ENCODE assay signal across 8 mouse cellular contexts in the genomic region with DNA sequence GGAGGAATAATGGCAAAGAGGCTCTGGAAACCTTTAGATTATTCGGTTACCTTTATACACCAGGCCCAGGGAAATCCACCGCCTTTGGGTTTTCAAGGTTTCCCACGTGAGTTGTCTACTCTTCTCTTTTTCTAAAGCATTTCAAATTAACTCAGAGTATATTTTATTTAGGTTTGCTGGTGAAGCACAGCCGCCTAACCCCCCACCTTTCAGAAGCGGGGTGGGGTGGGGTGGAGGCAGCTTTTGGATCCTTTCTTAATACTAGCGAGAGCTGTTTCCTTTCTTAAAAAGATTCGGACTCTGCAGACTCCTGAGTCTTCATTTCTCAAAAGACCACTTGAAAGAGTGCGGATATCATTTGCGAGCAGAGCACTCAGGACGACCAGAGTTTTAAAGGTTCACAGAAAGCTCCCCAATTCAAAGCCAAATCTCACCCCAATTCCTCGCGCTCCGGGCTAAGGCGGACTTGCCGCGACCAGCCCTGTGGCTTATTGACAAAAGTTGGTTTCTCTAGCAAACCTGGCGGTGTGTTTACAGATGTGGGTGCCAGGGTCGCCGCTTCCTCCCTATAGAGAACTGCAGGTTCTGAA. TPM values are rescaled to one million over a fixed set of nuclear protein-coding genes. Genes with fewer than 3 reads are reported as not detected.
DNase-seq lines count a peak whose midpoint lies in the region; ATAC-seq and TF ChIP-seq lines count a peak whose summit lies in the region.

No protein-coding gene starts in this region.

- peak overlapping the region; percentile 65 for H3K4me3 ChIP-seq in heart, postnatal 0 days (ENCODE audit: low read depth, low read length)
- peak overlapping the region; percentile 78 for H3K4me3 ChIP-seq in lung, embryonic 15.5 days

- ATAC-seq in heart, postnatal 0 days (ENCODE audit: insufficient read depth, low read depth): no peak
- no peak for ATAC-seq in lung, embryonic 15.5 days (ENCODE audit: borderline replicate concordance, extremely low read depth, low FRiP score, low TSS enrichment)
- ATAC-seq in monocyte, adult 5-6 weeks (replicated peaks; ENCODE audit: insufficient number of reproducible peaks, low FRiP score, low TSS enrichment, poor library complexity, severe bottlenecking): no peak

- H3K9ac ChIP-seq in heart, postnatal 0 days (replicated peaks; ENCODE audit: low read depth, low read length): no peak overlapping the region
- H3K9ac ChIP-seq in lung, embryonic 15.5 days: peak overlapping the region; percentile 36; the same call in 1 of the 2 replicates

- H3K4me2 ChIP-seq in heart, postnatal 0 days (ENCODE audit: low read depth, low read length): peak overlapping the region; percentile 89
- peak overlapping the region; percentile 88 for H3K4me2 ChIP-seq in lung, embryonic 15.5 days

- TF ChIP-seq CTCF in heart, postnatal 0 days (IDR thresholded peaks at IDR 0.05; ENCODE audit: low read depth): no peak

- 17% methylated on average over 19 of the region's 19 CpGs for WGBS in heart, postnatal 0 days
- 18% methylated on average over 19 of the region's 19 CpGs for WGBS in lung, embryonic 15.5 days

- no peak for TF ChIP-seq EP300 in heart, postnatal 0 days (IDR thresholded peaks at IDR 0.05; ENCODE audit: low read depth)

- no peak overlapping the region for H3K27ac ChIP-seq in heart, postnatal 0 days (ENCODE audit: low read depth)
- peak overlapping the region; percentile 98 for H3K27ac ChIP-seq in lung, embryonic 15.5 days

- peaks cover 16% of the 10 kb centered on the region; the same call in 1 of the 2 replicates for H3K27me3 ChIP-seq in heart, postnatal 0 days (ENCODE audit: control insufficient read depth, insufficient read depth, low read length)
- H3K27me3 ChIP-seq in lung, embryonic 15.5 days: no peaks in the 10 kb centered on the region; the same call in 1 of the 2 replicates

- peak; percentile 6 to 12 for DNase-seq in lung, adult 18-20 months
- DNase-seq in lung, postnatal 25 days (ENCODE audit: low spot score): no peak
- no peak for DNase-seq in heart, postnatal 0 days (ENCODE audit: low spot score)
- DNase-seq in yolk sac, embryonic 10.5 days (ENCODE audit: low spot score): peak; percentile 3
- no peak for DNase-seq in left cerebral cortex, adult 18-20 months (ENCODE audit: low spot score in 2 of 2)
- no peak for DNase-seq in adrenal gland, adult 8-10 months

- H3K36me3 ChIP-seq in heart, postnatal 0 days (replicated peaks; ENCODE audit: control insufficient read depth, insufficient read depth, low read length): no peaks in the 10 kb centered on the region
- no peaks in the 10 kb centered on the region for H3K36me3 ChIP-seq in lung, embryonic 15.5 days

- H3K9me3 ChIP-seq in heart, postnatal 0 days (replicated peaks; ENCODE audit: control insufficient read depth, low read length): no peaks in the 10 kb centered on the region
- H3K9me3 ChIP-seq in lung, embryonic 15.5 days: no peaks in the 10 kb centered on the region

- no peaks in the 10 kb centered on the region for H3K4me1 ChIP-seq in heart, postnatal 0 days (ENCODE audit: control insufficient read depth, insufficient read depth)
- H3K4me1 ChIP-seq in lung, embryonic 15.5 days: peaks cover 30% of the 10 kb centered on the region

RNA-seq across cellular contexts. Expression of a gene that starts 2.0 kb away (rescaled TPM):
- total RNA-seq in heart, postnatal 0 days (2014; rRNA removed; ENCODE audit: low replicate concordance): 3.7 and 7.6 TPM in 2 replicates
- polyA plus RNA-seq in heart, postnatal 0 days (2015; fragmentation: Nextera tagmentation; extraction: Ambion mirVana): 2.5 and 2.8 TPM in 2 replicates
- polyA plus RNA-seq in lung, embryonic 15.5 days (2015; fragmentation: Nextera tagmentation; extraction: Ambion mirVana): 71.4 and 87.5 TPM in 2 replicates
- 1.3 TPM in 1 of 3 replicates, not detected in the others for total RNA-seq in monocyte, adult 5-6 weeks (2017)
- 10 to 100 TPM in 1 of 2 experiments, 1 to 10 TPM in 1; 9.9 to 15.2 TPM for total RNA-seq in left cerebral cortex, adult 18-20 months (2021)
- total RNA-seq in adrenal gland, adult 8-10 months (2022): 1 to 10 TPM; 4.3 to 7.3 (median 6.8) TPM

Comparison
In these comparisons a context has a peak if more than half of its experiments do, and no peak if none do; other contexts are left out.
1. DNase-seq: peak in lung, adult 18-20 months (2 of 2) and yolk sac, embryonic 10.5 days (single experiment); none in lung, postnatal 25 days (single experiment), heart, postnatal 0 days (single experiment), left cerebral cortex, adult 18-20 months (0 of 2) and adrenal gland, adult 8-10 months (single experiment).